Mouse (Mus musculus) layer of hippocampus, adult 2 months (tissue): Measurements from ENCODE around the gene Supt20. TPM values are rescaled to one million over a fixed set of nuclear protein-coding genes. Genes with fewer than 3 reads are reported as not detected.

Experiments
- DNase-seq, 2 experiments: peaks; one replicate each; pipeline ENCODE4 v3.0.0; 2022; ENCODE audit warnings: low spot score in 2 of 2
- H3K27ac ChIP-seq: fragments of 200-600 bp; 2 replicates; pipeline ENCODE4 v1.8.1; 2022
- H3K4me3 ChIP-seq: fragments of 200-600 bp; 2 replicates; pipeline ENCODE4 v1.8.1; 2022; ENCODE audit warnings: mild to moderate bottlenecking
- CTCF ChIP-seq: fragments of 200-600 bp; conservative IDR thresholded peaks from 2 replicates; pipeline ENCODE4 v1.8.1; 2022; ENCODE audit warnings: antibody characterized with exemption, mild to moderate bottlenecking, moderate library complexity
- total RNA-seq, 2 experiments: library from RNA; stranded (reverse); gene quantifications; 2 replicates each; pipeline ENCODE4 v1.2.3; 2021

The Supt20 gene
- total RNA-seq, 2 experiments from 2014 or later, result 52.3 to 53.3 TPM

DNA sequence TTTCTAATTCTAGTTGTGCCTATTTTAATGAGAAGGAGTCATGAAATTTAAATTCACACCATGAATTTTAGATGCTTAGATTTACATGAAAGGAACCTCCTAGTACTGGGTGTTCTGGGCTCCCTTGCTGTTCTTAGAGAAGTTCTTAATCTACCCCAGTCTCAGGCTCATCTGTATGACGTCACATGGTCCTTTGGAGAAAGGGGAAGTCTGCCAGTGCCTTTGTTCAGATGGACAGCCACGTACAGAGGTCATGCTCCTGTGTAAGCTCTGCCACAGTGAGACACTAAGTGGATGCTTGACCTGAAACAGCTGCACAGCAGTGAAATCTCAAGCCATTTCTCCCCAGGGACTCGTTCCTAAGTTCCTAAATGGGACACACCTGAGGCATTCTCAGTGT is 26.3 kb downstream of the Supt20 start:
- H3K4me3 ChIP-seq, result no peak overlapping the region
- no peak for TF ChIP-seq CTCF
- DNase-seq, result no peak
- H3K27ac ChIP-seq, result no peak overlapping the region

- Histone ChIP-seq H3K27ac (no peak overlapping the region), H3K4me3 (no peak overlapping the region)
- no peak for DNase-seq
- peak; percentile 19; the same call in 1 of the 2 replicates for TF ChIP-seq CTCF
These were observed 31.3 kb downstream of the Supt20 start for GRCm38 (mm10) chr3:54723741-54724500.

GRCm38 (mm10) chr3:54725344-54725743 is 32.7 kb downstream of the Supt20 start:
- no peak for TF ChIP-seq CTCF
- Histone ChIP-seq H3K4me3 (no peak overlapping the region), H3K27ac (no peak overlapping the region)
- DNase-seq, result no peak

- no peak for TF ChIP-seq CTCF
- Histone ChIP-seq H3K27ac (no peak overlapping the region), H3K4me3 (no peak overlapping the region)
- no peak for DNase-seq
These were observed 35.0 kb downstream of the Supt20 start for GRCm38 (mm10) chr3:54727588-54727987.

- TF ChIP-seq CTCF, result no peak
- H3K27ac ChIP-seq, result no peak overlapping the region
- no peak overlapping the region for H3K4me3 ChIP-seq
- no peak for DNase-seq
These were observed 35.5 kb downstream of the Supt20 start for GRCm38 (mm10) chr3:54728100-54728499.

- Histone ChIP-seq H3K4me3 (no peak overlapping the region), H3K27ac (no peak overlapping the region)
- no peak for TF ChIP-seq CTCF
- no peak for DNase-seq
These were observed 39.1 kb downstream of the Supt20 start for GRCm38 (mm10) chr3:54731626-54732150.

- H3K27ac ChIP-seq, result no peak overlapping the region
- TF ChIP-seq CTCF, result no peak
These were observed 39.8 kb downstream of the Supt20 start for GRCm38 (mm10) chr3:54732371-54732770.

GRCm38 (mm10) chr3:54734411-54735246 is 42.0 kb downstream of the Supt20 start:
- TF ChIP-seq CTCF, result no peak
- H3K27ac ChIP-seq, result peak overlapping the region; percentile 98
- peak overlapping the region; percentile 75 for H3K4me3 ChIP-seq
- peak; percentile 82 to 94 for DNase-seq

More at GRCm38 (mm10) chr3:54732371-54732770, 39.8 kb downstream of the Supt20 start:
- DNase-seq, result no peak
- no peak overlapping the region for H3K4me3 ChIP-seq

DNA sequence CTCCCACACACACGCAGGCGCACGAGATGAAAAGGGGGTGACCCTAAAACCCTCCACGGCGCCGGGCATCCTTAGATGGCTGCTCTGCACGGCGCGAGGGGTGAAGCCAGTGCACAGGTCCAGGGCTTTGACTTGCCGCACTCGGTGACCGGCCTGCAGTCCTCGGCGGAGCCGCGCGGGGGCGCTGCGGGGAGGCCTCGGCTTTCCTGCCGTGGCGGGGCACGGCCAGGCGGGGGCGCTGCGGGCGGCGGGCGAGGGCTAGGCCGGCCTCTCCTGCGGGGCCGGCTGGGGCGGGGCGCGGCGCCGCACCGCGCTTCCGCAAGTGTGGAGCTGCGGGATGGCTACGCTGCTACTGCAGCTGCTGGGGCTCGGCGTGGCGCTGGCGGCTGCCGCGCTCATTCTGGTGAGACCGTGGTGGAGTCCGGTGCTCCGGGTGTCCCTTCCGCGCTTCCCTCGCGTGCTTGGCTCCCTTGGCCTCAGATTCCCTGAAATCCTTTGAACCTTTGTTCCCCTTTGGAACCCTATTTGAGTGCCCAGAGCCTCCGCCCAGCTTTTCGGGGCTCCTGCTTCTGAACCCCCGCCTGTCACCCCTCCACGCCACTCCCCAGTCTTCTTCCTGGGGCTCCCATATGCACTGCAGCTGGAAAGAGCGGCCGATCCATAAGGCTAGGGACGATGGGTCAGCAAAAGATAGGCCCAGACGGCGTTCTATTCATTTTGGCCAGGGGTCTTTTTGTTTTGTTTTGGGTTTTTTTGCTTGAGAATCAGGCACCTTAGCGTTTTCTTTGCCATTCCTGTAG is 42.8 kb downstream of the Supt20 start, which contains the start of the genes Exosc8 and Alg5:
TSS of gene Exosc8 (minus strand) at position 147 of the 800 bp plus-strand sequence.
TSS of gene Alg5 (plus strand) at position 293 of the 800 bp plus-strand sequence.
- H3K4me3 ChIP-seq, result peak within 1 kb of the TSS; percentile 75
- H3K27ac ChIP-seq, result peak within 1 kb of the TSS; percentile 98
- TF ChIP-seq CTCF, result peak; percentile 81
- peak; percentile 84 to 94 for DNase-seq

- no peak for TF ChIP-seq CTCF
- Histone ChIP-seq H3K27ac (peak overlapping the region; percentile 98), H3K4me3 (peak overlapping the region; percentile 75)
- DNase-seq, result no peak
These were observed 43.7 kb downstream of the Supt20 start for GRCm38 (mm10) chr3:54736101-54736927.

GRCm38 (mm10) chr3:54737317-54737716 is 44.7 kb downstream of the Supt20 start:
- no peak for DNase-seq
- H3K4me3 ChIP-seq, result no peak overlapping the region
- no peak overlapping the region for H3K27ac ChIP-seq
- TF ChIP-seq CTCF, result no peak
